Mouse (Mus musculus): ENCODE data around the gene Vdr.

- TF ChIP-seq CTCF (IDR thresholded peaks at IDR 0.05; ENCODE audit: low read depth) (no peak), EP300 (IDR thresholded peaks at IDR 0.05; ENCODE audit: low read depth) (no peak)
Measured at GRCm38 (mm10) chr15:97839012-97839411, 71.4 kb downstream of the Vdr start.

Data from liver, embryonic 14.5 days (tissue).